ENCODE assay signal across 8 mouse cellular contexts in the genomic region with DNA sequence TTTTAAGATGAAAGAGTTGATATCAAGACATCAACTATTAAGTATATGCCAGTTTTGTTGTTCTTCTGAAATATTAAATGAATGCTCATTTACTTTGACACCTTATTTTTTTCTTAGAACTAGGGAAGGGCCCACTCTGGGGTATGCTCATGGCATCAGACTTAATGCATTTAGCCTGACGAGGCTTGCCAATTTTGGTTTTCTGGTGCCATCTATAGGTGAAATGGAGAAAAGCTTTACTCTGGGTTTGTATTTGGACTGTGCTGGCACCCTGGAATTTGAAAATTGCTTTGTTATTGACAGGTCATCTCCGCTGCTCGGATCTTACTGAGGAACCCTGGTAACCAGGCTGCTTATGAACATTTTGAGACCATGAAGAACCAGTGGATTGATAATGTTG. TPM values are rescaled to one million over a fixed set of nuclear protein-coding genes. Genes with fewer than 3 reads are reported as not detected.
A peak's percentile ranks its signal among the peaks of the same experiment; 100 is the strongest.
DNase-seq lines count a peak whose midpoint lies in the region; ATAC-seq and TF ChIP-seq lines count a peak whose summit lies in the region.

No protein-coding gene starts in this region.

- no peak for DNase-seq in gastrocnemius, adult 2 months
- DNase-seq in gastrocnemius, postnatal 4 days (ENCODE audit: low spot score in 2 of 2) = no peak
- DNase-seq in neural tube, embryonic 10.5 days (ENCODE audit: extremely low spot score, low spot score) = no peak
- peak; percentile 45 for DNase-seq in c-Kit-positive CD71-positive TER-119-positive erythroid progenitor cells, embryonic 14.5 days (ENCODE audit: low spot score)
- peak; percentile 87 for DNase-seq in hindbrain, postnatal 0 days (ENCODE audit: low spot score)
- peak; percentile 75 for DNase-seq in retina, postnatal 1 day
- DNase-seq in kidney, adult 11 months = no peak

- H3K27ac ChIP-seq in gastrocnemius, adult 2 months = no peak overlapping the region
- no peak overlapping the region for H3K27ac ChIP-seq in neural tube, embryonic 13.5 days (replicated peaks)
- no peak overlapping the region for H3K27ac ChIP-seq in hindbrain, postnatal 0 days

- no peak overlapping the region for H3K4me3 ChIP-seq in gastrocnemius, adult 2 months
- H3K4me3 ChIP-seq in neural tube, embryonic 13.5 days = no peak overlapping the region
- no peak overlapping the region for H3K4me3 ChIP-seq in hindbrain, postnatal 0 days (ENCODE audit: low read length)

- H3K36me3 ChIP-seq in neural tube, embryonic 13.5 days = peaks cover 56% of the 10 kb centered on the region
- 0 out of 2 replicates have a peak, but pooled peaks cover 9% of the 10 kb centered on the region for H3K36me3 ChIP-seq in hindbrain, postnatal 0 days (ENCODE audit: insufficient read depth, low read length)

- intact Hi-C loops in gastrocnemius, adult 2 months (cut with DNase I) = no loop called here

- no peaks in the 10 kb centered on the region for H3K9me3 ChIP-seq in neural tube, embryonic 13.5 days
- H3K9me3 ChIP-seq in hindbrain, postnatal 0 days (ENCODE audit: low read length) = no peaks in the 10 kb centered on the region

- peak; percentile 47; the same call in 1 of the 2 replicates for ATAC-seq in neural tube, embryonic 13.5 days (ENCODE audit: low read depth)
- peak; percentile 84 for ATAC-seq in hindbrain, postnatal 0 days

- no peak overlapping the region for H3K9ac ChIP-seq in neural tube, embryonic 13.5 days
- H3K9ac ChIP-seq in hindbrain, postnatal 0 days (replicated peaks; ENCODE audit: low read length) = no peak overlapping the region

- H3K4me1 ChIP-seq in neural tube, embryonic 13.5 days (replicated peaks) = no peaks in the 10 kb centered on the region
- no peaks in the 10 kb centered on the region for H3K4me1 ChIP-seq in hindbrain, postnatal 0 days (ENCODE audit: insufficient read depth, low read length)

- H3K4me2 ChIP-seq in neural tube, embryonic 13.5 days = no peak overlapping the region
- no peak overlapping the region for H3K4me2 ChIP-seq in hindbrain, postnatal 0 days (ENCODE audit: low read depth, low read length)

- peak; percentile 60 for TF ChIP-seq CTCF in gastrocnemius, adult 2 months (IDR thresholded peaks at IDR 0.05)
- TF ChIP-seq CTCF in hindbrain, postnatal 0 days (IDR thresholded peaks at IDR 0.05; ENCODE audit: low read depth) = peak; percentile 71

- WGBS in neural tube, embryonic 13.5 days = 53% methylated on average over 3 of the region's 3 CpGs
- 31% methylated on average over 3 of the region's 3 CpGs for WGBS in hindbrain, postnatal 0 days

- H3K27me3 ChIP-seq in neural tube, embryonic 13.5 days = no peaks in the 10 kb centered on the region
- no peaks in the 10 kb centered on the region for H3K27me3 ChIP-seq in hindbrain, postnatal 0 days (ENCODE audit: insufficient read depth, low read length)

RNA-seq across cellular contexts. Expression of gene Ap3m1, which starts 33.3 kb away (rescaled TPM):
- total RNA-seq in gastrocnemius, adult 2 months (2021) = 10 to 100 TPM; 34.6 to 41.0 TPM
- total RNA-seq in gastrocnemius, postnatal 4 days (2021) = 10 to 100 TPM; 58.0 to 58.7 TPM
- polyA plus RNA-seq in neural tube, embryonic 13.5 days (2015; fragmentation: Nextera tagmentation; extraction: Ambion mirVana) = 89.3 and 92.6 TPM in 2 replicates
- total RNA-seq in hindbrain, postnatal 0 days (2014; rRNA removed) = 53.6 and 55.2 TPM in 2 replicates
- 56.7 and 58.2 TPM in 2 replicates for polyA plus RNA-seq in hindbrain, postnatal 0 days (2015; fragmentation: Nextera tagmentation; extraction: Ambion mirVana)

RNA-seq across cellular contexts. Expression of gene Adk, which starts 33.4 kb away (rescaled TPM):
- 100 to 1,000 TPM in 1 of 2 experiments, 10 to 100 TPM in 1; 77.1 to 152 TPM for total RNA-seq in gastrocnemius, adult 2 months (2021)
- total RNA-seq in gastrocnemius, postnatal 4 days (2021) = 10 to 100 TPM; 40.6 to 57.3 TPM
- polyA plus RNA-seq in neural tube, embryonic 13.5 days (2015; fragmentation: Nextera tagmentation; extraction: Ambion mirVana) = 39.0 and 46.7 TPM in 2 replicates
- total RNA-seq in hindbrain, postnatal 0 days (2014; rRNA removed) = 21.4 and 27.4 TPM in 2 replicates
- 63.5 and 65.2 TPM in 2 replicates for polyA plus RNA-seq in hindbrain, postnatal 0 days (2015; fragmentation: Nextera tagmentation; extraction: Ambion mirVana)

Comparison
In these comparisons a context has a peak if more than half of its experiments do, and no peak if none do; other contexts are left out.
1. DNase-seq: peak in c-Kit-positive CD71-positive TER-119-positive erythroid progenitor cells, embryonic 14.5 days (single experiment), hindbrain, postnatal 0 days (single experiment) and retina, postnatal 1 day (single experiment); none in gastrocnemius, adult 2 months (single experiment), gastrocnemius, postnatal 4 days (0 of 2), neural tube, embryonic 10.5 days (single experiment) and kidney, adult 11 months (single experiment).